Mouse (Mus musculus) embryo, embryonic 9.5 days (tissue): ENCODE measurements at regions not wholly inside any gene's neighbourhood (a gene's known extent, or its start where the extent isn't known, plus 50 kb on each side); places are given as distances from the start of the nearest gene placed in this dataset.
"Not testable (repeated sequence)": the region's sequence is repeated elsewhere in the genome, so short reads cannot be mapped to it uniquely, and the experiment has no call there.

Source experiments
- DNase-seq: peaks from one replicate; pipeline ENCODE4 v3.0.0-alpha.2; 2017; ENCODE audit errors: extremely low spot score

DNA sequence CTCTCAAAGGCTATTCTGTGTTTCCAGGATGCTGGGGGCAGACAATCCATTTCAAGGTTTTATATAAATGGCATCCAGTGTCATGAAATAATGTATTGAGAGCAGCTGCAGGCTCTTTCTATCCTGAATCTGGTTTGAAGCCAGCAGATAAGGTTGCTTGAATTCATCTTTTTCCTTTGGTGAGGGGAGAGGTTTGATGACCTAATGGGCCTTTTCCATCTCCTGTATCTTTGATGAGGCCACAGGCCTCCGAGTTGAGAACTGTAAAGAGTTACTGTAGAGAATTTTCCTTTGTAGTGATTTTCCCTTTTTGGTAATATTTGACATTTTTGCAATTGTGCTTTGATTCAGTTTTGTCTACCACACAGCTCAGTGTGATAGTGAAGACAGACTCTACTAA lies 458.8 kb upstream of the 1700008P02Rik start:
- DNase-seq, result no peak

DNA sequence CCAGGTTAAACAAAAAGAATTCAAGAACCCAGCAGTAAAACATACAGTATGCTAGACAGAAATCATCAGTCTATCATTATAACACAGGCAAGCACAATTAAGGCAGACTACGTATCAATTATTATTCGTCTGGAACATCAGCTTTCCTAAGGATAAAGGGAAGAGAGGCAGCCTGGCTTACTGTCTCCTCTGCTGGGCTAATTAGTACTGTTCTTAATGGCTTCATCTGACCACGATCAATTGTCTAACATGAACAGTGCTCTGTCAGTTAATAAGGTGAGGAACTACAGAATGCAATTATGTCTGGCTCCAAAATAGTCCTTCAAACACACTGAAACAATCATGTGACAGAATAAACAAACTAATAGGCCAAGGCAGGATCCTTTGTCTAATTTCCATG lies 456.6 kb upstream of the 1700008P02Rik start:
- no peak for DNase-seq

DNA sequence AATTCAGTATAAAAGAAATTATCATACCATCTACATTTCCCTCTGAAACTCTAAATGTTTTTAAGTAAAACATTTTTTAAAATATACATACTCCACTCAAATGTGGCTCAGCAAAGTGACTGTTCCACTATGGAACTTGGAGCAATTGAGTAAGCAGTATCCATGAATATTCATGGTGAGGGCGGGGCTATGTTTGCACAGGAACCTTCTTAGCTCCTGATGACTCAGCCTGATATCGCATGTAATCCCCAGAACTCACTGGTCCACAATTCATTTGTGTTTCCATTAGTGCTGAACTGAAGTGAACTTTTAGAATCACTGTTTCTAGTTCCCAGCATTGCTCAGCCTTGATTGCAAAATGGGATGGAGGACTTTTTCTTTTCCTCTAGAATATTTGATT lies 454.2 kb upstream of the 1700008P02Rik start:
- DNase-seq, result no peak

DNA sequence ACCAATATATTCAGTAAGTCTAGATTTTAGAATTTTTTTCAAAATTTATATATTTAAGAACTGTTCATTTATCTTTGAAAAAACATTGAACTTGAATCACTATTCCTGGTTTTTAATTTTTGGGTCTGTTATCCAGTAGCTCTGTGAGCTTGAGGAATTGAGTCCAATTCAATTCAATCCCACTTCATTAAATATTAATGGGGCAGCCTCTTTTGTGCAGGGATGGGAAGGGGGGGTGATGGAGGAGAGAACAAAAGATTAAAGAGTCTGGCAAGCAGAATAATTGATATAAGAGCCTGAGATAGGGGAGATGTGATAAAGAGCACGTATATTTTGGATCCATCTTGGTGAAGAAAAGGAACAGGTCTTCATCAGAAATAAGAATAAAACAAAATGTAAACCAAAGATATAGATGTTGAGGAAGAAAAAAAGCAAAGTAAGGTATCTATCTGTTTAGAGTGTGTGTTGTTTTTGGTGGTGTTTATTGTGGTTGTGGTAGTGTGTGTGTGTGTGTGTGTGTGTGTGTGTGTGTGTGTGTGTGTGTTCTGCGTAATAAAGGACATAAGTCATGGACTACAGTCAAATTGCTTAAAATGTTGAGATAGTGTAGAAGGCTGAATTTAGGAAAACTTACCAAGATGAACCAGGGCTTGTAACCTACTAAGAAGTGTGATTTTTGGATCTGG lies 421.3 kb upstream of the 1700008P02Rik start:
- DNase-seq, result no peak

DNA sequence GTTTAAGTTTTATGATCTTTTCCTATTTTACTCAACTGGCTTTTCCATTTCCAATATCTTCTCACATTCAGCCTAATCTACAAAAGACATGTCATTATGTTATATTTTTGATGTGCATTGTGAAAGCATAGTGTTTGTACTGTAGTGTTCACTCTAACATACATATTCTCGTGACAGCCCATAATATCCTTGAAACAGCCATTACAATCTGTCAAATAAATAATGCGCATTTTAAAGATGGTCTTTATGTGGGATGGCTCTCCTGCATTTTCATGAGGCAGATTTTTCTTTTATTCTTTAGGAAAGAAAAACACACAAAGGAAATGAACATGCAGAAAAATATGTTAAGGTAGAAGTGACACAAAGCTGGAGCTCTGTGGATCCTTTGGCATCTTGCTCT lies 415.6 kb upstream of the 1700008P02Rik start:
- no peak for DNase-seq

DNA sequence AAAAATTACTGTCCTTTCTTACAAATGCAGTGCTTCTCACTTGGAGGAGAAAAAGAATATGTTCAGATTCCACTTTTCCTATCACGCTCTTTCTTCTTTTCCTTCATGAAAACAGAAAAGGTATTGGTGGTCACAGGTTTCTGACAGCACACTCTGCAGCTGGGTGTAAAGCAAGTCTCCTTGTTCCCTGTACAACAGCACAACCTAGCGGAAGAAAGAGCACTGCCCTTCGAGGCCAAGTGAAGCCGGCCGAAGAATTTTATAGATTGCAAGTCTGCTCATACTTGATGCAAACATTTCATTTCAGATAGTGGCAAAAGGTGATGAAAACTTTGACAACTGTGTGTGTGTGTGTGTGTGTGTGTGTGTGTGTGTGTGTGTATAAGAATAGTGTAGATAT lies 407.6 kb upstream of the 1700008P02Rik start:
- DNase-seq, result peak; percentile 65

DNA sequence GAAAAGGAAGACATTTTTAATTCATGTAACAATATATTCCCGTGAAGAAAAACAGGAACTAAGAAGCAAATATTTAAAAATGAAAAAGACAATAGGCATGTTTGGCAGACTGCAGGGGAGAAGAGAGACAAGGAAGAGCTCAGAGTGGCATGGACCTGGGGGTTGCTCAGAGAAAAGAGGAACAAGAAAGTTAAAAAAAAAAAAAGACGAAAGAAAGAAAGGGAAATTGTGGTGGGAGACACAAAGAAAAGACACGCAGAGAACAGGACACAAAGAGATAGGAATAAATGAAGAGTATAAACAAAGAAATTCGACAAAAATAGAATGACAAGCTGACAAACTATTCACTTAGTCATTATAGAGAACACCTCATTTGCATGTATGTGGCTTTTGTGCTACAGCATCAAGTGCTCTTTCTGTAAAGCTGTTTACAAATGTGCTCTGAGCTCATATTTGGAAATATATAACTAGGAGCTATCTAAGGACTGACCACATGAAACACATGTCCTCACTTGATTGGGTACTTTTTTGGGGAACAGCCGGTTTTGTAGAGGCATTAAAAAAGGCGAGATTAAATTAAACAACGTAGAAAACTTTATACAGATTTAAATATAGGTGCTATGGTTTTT lies 394.2 kb upstream of the 1700008P02Rik start:
- DNase-seq, result no peak

DNA sequence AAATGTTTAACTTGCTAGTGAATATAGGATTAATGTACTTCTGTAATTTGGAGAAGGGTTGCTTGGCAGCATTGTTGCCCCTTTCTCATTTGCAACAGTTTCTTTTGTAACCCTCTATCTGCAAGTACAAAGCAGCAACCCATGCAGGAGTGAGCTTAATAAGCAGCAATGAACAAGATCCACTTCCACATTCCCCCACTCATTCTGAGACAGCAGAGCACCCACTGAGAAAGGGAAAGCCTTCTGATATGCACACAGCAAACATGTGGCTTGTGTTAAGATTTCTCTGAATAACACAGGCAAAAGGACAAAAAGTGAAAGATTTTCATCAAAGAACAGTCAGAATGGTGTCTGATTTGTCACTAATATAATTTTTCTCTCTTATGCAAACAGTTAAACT lies 393.3 kb upstream of the 1700008P02Rik start:
- no peak for DNase-seq

DNA sequence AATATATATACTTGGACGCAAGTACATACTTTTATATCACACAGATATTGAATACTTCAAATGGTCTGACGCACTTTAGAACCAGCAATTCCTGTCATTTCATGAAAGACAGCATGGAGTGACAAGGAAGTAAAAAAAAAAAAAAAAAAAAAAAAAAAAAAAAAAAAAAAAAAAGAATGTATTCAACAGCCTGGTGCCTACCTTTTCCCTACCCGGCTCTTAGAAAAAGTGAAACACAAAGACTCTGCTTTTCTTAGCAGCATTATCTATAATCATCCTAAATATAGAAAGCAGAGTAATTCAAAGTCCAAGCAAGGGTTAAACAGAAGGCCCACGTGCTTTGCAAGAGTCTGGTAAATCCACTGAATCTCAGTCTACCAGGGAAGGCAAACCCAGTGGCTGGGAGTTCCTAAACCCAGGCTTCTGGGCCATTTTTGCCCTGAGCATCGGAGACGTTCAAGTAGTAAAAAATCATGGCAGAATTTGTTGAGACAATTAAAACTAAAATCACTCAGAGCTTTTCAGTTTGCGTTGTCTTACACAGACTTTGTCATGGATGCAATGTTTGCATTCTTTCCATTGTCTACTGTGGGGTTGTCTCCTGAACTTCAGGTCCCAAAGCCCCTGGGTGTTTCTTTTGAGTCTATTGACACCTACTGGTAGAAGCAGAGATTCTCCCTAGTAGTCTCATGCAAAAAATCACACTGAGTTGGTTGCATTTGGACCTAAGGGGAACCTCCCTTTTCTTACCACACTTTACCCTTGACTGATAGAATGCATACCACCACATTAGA lies 390.2 kb upstream of the 1700008P02Rik start:
- peak; percentile 60 for DNase-seq

DNA sequence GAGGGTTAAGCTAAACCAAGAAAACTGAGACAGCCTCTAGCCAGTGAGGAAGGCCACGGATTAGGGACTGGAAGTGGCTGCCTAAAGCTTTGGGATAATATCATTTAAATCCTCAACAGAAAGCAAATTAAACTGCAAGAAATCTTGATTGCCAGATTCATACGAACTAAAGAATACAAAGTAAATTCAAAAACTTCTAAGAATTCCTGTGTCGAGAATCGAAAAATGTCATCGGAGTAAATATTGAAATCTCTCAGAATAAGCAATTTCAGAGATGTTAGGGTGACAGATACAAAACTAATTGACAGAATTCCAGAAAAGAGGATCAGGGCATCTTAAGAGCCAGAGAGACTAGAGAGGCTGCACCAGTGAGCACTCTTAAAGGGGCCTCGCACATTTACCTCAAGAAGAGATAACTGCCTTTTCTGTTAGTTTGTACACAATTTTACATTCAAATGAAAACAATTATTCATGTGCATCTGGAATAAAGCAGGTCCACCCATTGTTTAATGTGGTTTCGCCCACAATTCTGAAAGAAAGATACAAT lies 388.5 kb upstream of the 1700008P02Rik start:
- DNase-seq, result no peak

DNA sequence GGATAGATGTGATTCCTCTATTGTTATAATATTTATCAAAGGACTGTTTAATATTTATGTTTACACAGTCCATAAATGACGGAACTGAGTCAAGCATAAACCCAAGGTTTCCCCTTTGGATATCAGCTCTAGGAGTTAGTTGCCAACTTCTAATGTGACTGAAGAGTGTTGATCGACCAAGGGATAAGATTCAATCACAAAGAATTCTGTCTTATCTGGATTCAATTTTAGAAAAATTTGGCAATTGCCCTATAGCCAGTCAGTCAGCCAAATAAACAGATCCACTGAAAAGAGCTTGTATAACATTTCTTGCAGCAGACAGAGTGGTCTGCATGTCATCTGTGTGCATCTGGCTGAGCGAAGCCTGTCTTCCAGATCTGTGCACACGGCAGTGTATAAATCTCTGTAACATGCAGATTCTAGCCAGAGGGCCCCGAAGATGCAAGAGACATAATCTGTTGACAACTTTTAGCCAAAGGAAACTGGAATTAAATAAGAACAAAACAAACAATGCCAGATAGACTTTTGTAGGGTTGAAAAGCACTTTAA lies 387.6 kb upstream of the 1700008P02Rik start:
- DNase-seq, result no peak

DNA sequence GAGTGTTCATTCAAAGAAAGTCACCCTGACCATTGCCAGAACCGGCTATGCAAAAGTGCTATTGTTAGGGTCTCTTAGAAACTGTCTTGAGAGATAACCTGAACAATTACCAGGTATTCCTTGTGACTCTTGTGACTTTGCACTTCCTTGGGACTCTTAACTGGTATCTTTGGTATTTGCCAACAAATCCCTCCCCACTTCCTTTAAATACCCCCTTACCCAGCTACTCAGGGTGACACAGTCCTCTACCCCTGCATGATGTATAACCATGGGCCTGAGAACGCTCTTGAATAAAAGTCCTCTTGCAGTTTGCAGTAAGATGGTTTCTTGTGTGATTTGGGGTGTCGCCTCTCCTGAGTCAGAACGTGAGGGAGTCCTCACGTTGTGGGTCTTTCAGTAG lies 371.5 kb upstream of the 1700008P02Rik start:
- DNase-seq, result not testable (repeated sequence)

DNA sequence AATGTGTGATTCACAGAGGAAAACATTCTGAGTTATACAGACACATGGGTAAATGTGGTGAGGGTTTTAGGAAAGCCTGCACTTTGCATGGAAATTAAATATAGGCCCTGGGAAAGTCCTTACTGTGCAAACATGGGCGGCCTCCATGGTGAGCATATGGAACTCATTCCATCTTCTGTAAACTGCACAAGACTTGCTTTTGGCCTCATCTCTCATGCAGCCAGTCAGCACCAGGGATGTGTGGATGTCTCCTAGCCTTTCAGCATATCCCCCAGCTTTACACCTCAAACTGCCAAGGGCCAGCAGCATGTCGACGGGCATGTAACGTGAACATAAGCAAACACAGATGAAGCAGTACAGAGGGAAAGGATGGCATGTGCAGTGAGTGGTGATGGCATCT lies 364.7 kb upstream of the 1700008P02Rik start:
- DNase-seq, result no peak

DNA sequence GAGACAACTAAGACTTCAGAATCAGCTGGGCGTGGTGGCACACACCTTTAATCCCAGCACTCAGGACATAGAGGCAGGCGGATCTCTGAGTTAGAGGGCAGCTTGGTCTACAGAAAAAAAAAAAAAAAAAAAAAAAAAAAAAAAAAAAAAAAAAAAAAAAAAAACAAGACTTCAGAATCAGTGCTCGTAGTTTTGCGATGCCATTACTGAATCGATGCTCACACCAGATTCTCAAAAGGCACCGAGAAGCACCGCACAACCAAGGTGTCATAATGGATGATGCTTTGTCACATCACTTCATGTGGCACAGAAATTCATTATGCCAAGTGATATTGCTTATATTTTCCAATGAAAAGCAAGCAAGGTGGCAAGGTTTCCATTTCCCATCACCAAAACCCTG lies 337.4 kb upstream of the 1700008P02Rik start:
- no peak for DNase-seq

DNA sequence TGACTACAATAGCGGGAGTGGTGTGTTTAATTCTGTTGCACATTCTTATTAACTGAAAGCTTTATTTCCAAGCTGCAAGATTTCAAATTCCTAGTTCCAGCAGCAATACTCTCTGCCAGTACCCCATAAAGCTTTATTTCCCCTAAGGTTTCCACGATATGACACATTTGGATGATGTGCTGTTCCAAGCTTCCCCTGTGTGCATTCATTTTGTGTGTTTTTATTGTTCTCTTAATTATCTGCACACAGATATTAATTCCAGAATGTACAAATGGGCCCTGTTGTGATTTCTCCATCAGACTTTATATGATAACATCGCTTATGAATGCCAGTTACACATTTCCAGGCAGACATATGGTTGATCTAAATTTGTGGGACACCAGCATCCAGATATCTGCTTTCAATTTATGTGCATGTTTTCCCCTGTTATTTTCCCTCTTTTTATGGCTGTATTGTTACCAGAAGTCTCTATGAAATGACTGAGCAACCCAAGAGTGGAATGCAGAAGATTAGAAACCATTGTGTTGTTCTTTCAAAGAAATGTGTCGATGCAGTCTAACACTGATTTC lies 312.4 kb upstream of the 1700008P02Rik start:
- DNase-seq, result no peak

DNA sequence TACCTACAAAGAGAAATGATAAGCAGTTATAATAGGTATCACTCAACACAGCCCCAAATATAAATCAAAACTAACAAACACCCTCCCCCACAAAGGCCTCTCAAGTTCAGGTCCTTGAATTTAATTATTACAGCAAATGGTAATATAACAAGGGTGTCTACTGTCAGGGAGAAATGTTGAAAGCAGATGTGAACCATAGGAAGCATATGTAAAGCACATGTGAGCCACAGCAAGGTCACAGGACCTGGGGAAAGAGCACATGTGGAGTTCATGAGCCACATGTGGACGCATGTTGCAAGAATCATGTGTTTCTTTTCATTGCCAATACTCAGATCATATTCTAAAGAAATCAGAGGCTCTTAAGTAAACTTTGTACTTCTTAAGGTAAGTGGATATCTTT lies 306.5 kb upstream of the 1700008P02Rik start:
- DNase-seq, result peak; percentile 14

DNA sequence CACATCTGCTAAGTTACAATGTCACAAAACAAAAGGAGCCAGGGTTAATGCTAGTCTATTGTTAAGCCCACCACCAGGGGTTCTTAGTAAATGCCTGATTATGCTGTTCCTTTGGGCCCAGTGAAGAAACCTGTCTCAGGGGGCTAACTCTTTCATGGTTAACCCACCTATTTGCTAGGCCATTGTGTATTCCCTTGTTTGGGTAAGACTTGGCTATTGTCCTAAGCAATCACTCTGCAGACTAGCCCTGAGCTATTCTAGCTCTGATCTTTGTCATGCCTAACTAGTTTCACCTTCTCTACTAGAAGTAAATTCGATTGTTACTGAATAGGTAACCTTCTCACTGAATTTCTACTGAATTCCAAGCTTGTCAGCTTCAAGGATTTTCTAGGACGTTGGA lies 302.4 kb upstream of the 1700008P02Rik start:
- not testable (repeated sequence) for DNase-seq

DNA sequence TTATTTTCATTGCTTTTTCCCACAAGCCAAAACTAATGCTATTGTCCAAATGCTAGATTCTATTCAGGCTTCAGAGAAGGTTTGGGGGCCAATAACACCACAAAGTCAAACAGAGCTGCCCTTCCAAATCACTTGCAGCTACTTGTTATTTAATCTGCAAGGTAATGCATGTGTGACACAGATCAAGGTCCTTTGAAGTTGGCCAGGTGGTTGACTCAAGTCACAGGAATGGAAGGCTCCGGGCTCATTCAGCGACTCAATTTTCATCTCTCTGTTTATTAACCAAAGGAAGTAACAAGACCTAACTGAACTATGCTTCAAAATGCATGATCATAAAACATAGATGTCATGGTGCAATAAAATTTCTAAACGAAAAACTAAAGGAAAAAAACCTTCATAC lies 300.0 kb upstream of the 1700008P02Rik start:
- no peak for DNase-seq

DNA sequence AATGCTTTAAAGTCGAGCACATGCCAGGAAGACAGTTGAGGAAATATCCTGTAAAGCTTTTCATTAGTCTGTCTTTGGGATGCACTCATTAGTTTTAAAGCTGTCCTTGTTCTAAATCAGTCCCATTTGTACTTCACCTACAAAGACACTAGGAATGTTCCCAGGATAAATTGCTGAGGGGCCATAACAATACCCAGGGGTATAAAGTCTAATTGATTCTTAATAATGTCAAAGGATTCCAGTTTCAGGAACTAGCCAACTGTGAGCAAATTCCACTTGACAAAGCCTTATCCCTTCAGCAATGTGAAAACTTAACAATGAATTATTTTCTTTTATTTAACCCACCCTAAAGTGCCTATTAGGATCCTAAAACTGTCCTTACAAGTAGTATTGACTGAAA lies 267.7 kb upstream of the 1700008P02Rik start:
- DNase-seq, result no peak

DNA sequence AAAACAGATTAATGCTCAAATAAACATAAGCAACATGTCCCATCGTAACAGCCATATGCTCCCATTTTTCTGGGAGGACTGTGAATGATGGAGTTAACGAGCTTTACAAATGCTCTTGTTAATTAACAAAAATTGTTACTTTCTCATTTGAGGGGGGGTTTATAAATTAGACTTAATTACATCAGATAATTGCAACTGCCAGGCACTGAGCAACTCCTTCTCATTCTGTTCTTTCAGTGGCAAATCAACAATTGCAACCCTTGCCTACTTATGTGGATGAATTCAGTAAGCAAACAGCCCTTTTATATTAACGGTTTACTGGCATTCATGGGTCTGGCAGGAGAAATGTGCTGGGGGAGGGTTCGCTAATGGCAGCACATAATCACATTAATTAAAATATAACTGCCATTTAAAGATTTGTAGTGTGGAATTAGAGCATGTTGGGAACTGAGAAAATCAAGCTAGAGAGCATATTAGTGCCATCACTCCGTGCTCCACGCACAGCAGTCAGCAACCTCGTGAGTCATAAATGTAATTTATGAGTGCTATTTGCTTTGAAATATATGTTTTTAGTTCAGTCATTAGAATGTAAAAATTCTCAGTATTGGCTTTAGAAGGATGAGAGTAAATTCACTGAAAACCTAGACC lies 266.9 kb upstream of the 1700008P02Rik start:
- no peak for DNase-seq
